Mouse (Mus musculus): ENCODE measurements at regions not wholly inside any gene's neighbourhood (a gene's known extent, or its start where the extent isn't known, plus 50 kb on each side); places are given as distances from the start of the nearest gene placed in this dataset.
"Not testable (repeated sequence)": the region's sequence is repeated elsewhere in the genome, so short reads cannot be mapped to it uniquely, and the experiment has no call there.

DNA sequence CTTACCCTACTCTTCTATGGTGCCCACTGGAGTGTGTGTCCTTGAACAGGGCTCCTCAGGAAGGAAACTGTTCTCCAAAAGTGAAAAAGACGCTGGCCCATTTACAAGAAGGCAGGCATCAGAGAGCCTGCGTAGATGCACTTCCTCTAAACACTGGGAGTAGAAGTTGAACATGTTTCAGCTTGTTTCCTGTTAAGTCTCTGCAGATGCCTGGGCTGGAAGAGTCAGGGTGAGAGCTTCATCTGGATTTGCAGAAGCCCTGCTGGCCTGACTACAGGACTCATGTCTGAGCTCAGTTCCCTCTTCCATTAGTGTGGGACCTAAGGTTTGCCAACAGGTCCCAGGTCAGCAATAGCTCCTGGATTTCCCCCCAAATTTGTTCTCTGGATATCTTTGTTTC is 54.7 kb upstream of the Nlrp1b start:
- Histone ChIP-seq H3K36me3 (ENCODE audit: control insufficient read depth, insufficient read depth, low read length) (no peaks in the 10 kb centered on the region), H3K4me3 (ENCODE audit: low read depth, low read length) (no peak overlapping the region), H3K27me3 (replicated peaks; ENCODE audit: control insufficient read depth, insufficient read depth, low read length) (no peaks in the 10 kb centered on the region), H3K4me1 (ENCODE audit: control insufficient read depth, insufficient read depth, low read length) (no peaks in the 10 kb centered on the region), H3K4me2 (ENCODE audit: low read length) (no peak overlapping the region), H3K9me3 (replicated peaks; ENCODE audit: control insufficient read depth, low read length) (no peaks in the 10 kb centered on the region), H3K27ac (ENCODE audit: low read depth, low read length) (no peak overlapping the region), H3K9ac (ENCODE audit: low read length) (no peak overlapping the region)
- no peak for DNase-seq (ENCODE audit: low spot score)
- ATAC-seq: no peak
- WGBS: 87% methylated on average over 2 of the region's 2 CpGs

DNA sequence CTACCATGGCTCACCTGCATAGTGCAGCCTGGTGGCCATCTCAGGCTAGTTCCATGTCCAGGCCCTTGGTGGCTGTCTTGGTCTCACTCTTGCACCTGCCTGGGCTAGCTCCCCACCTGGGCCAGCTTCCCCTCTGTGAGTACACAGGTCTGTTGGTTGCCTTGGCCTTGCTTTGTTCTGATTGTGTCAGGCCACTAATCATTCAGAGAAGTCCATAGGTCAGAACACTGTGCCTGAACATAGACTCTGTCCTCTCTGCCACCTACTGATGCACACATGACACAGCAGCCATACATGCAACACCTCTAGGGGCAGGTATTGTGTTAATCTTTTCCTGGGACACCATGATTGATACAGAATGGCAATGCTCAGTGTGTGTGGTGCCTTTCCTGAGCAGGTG is 57.7 kb upstream of the Nlrp1b start:
- H3K9me3 ChIP-seq (replicated peaks; ENCODE audit: control insufficient read depth, low read length); H3K4me1 ChIP-seq (ENCODE audit: control insufficient read depth, insufficient read depth, low read length); H3K4me3 ChIP-seq (ENCODE audit: low read depth, low read length); H3K9ac ChIP-seq (ENCODE audit: low read length); H3K36me3 ChIP-seq (ENCODE audit: control insufficient read depth, insufficient read depth, low read length); ATAC-seq; H3K27ac ChIP-seq (ENCODE audit: low read depth, low read length); H3K27me3 ChIP-seq (replicated peaks; ENCODE audit: control insufficient read depth, insufficient read depth, low read length); DNase-seq (ENCODE audit: low spot score); H3K4me2 ChIP-seq (ENCODE audit: low read length): not testable (repeated sequence)

DNA sequence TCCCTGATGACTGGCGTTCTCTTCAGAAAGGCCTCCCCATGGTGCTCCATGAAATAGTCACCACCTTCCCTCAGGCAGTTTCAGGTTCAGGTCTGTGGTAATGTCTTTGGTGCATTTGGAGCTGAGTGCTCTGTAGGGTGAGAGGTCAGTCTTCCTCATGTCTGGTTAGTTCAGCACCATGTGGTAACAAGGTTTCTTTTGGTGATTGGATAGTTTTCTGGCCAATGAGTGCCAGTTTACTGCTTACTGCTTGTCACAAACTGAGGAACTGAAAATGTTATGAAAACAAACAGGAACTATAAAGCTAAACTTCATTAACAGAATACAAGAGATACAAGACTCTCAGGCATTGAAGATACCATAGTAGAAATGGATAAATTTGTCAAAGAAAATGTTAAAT is 59.0 kb upstream of the Nlrp1b start:
- no peak overlapping the region for H3K4me3 ChIP-seq (ENCODE audit: low read depth, low read length)
- no peak overlapping the region for H3K27ac ChIP-seq (ENCODE audit: low read depth, low read length)
- 80% methylated on average over 1 of the region's 1 CpGs for WGBS
- ATAC-seq (no peak), DNase-seq (ENCODE audit: low spot score) (no peak)
- no peaks in the 10 kb centered on the region for H3K4me1 ChIP-seq (ENCODE audit: control insufficient read depth, insufficient read depth, low read length)
- no peak overlapping the region for H3K4me2 ChIP-seq (ENCODE audit: low read length)
- H3K9ac ChIP-seq (ENCODE audit: low read length): no peak overlapping the region
- no peaks in the 10 kb centered on the region for H3K27me3 ChIP-seq (replicated peaks; ENCODE audit: control insufficient read depth, insufficient read depth, low read length)
- no peaks in the 10 kb centered on the region for H3K9me3 ChIP-seq (replicated peaks; ENCODE audit: control insufficient read depth, low read length)
- H3K36me3 ChIP-seq (ENCODE audit: control insufficient read depth, insufficient read depth, low read length): no peaks in the 10 kb centered on the region

- H3K9ac ChIP-seq (ENCODE audit: low read length): no peak overlapping the region
- H3K4me1 ChIP-seq (ENCODE audit: control insufficient read depth, insufficient read depth, low read length): no peaks in the 10 kb centered on the region
- no peaks in the 10 kb centered on the region for H3K36me3 ChIP-seq (ENCODE audit: control insufficient read depth, insufficient read depth, low read length)
- H3K27me3 ChIP-seq (replicated peaks; ENCODE audit: control insufficient read depth, insufficient read depth, low read length): no peaks in the 10 kb centered on the region
- no peaks in the 10 kb centered on the region for H3K9me3 ChIP-seq (replicated peaks; ENCODE audit: control insufficient read depth, low read length)
- no peak for DNase-seq (ENCODE audit: low spot score)
- no peak for ATAC-seq
- no peak overlapping the region for H3K4me2 ChIP-seq (ENCODE audit: low read length)
- no peak overlapping the region for H3K27ac ChIP-seq (ENCODE audit: low read depth, low read length)
- no peak overlapping the region for H3K4me3 ChIP-seq (ENCODE audit: low read depth, low read length)
- 79% methylated on average over 1 of the region's 1 CpGs for WGBS
Observed at GRCm38 (mm10) chr11:71299479-71299878, 68.9 kb upstream of the Nlrp1b start.

DNA sequence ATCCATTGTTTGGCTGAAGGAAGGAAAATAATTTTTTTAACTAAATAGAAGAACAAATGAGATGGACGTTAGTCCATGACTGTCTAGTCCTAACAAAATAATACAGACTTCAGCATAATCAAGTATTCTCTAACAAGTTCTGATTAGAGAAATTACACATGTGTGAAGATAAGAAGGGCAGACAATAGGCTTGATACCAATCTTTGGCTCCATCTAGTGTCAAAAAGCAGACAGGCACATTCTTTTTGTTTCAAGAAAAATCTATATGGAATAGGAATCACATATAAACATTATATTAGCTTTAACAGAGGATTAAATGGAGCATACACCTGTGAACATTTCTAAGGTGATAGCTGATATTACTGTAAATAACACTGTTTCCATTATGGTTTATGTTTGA is 92.9 kb upstream of the Nlrp1b start:
- Histone ChIP-seq H3K9me3 (replicated peaks; ENCODE audit: control insufficient read depth, low read length) (no peaks in the 10 kb centered on the region), H3K9ac (ENCODE audit: low read length) (no peak overlapping the region), H3K4me1 (ENCODE audit: control insufficient read depth, insufficient read depth, low read length) (no peaks in the 10 kb centered on the region), H3K4me3 (ENCODE audit: low read depth, low read length) (no peak overlapping the region), H3K27me3 (replicated peaks; ENCODE audit: control insufficient read depth, insufficient read depth, low read length) (no peaks in the 10 kb centered on the region), H3K27ac (ENCODE audit: low read depth, low read length) (no peak overlapping the region), H3K36me3 (ENCODE audit: control insufficient read depth, insufficient read depth, low read length) (no peaks in the 10 kb centered on the region), H3K4me2 (ENCODE audit: low read length) (no peak overlapping the region)
- WGBS: 41% methylated on average over 1 of the region's 1 CpGs
- ATAC-seq: peak; percentile 26; the same call in 1 of the 2 replicates
- peak; percentile 67 for DNase-seq (ENCODE audit: low spot score)

GRCm38 (mm10) chr11:71337428-71337827 is 106.9 kb upstream of the Nlrp1b start:
- H3K4me3 ChIP-seq (ENCODE audit: low read depth, low read length): no peak overlapping the region
- DNase-seq (ENCODE audit: low spot score): peak; percentile 85
- no peaks in the 10 kb centered on the region for H3K4me1 ChIP-seq (ENCODE audit: control insufficient read depth, insufficient read depth, low read length)
- H3K9ac ChIP-seq (ENCODE audit: low read length): no peak overlapping the region
- H3K27ac ChIP-seq (ENCODE audit: low read depth, low read length): no peak overlapping the region
- H3K4me2 ChIP-seq (ENCODE audit: low read length): no peak overlapping the region
- no peaks in the 10 kb centered on the region for H3K27me3 ChIP-seq (replicated peaks; ENCODE audit: control insufficient read depth, insufficient read depth, low read length)
- ATAC-seq: no peak
- no peaks in the 10 kb centered on the region for H3K36me3 ChIP-seq (ENCODE audit: control insufficient read depth, insufficient read depth, low read length)
- H3K9me3 ChIP-seq (replicated peaks; ENCODE audit: control insufficient read depth, low read length): no peaks in the 10 kb centered on the region
- 5% methylated on average over 1 of the region's 1 CpGs for WGBS

- Histone ChIP-seq H3K4me1 (ENCODE audit: control insufficient read depth, insufficient read depth, low read length) (0 out of 2 replicates have a peak, but pooled peaks cover 2% of the 10 kb centered on the region), H3K27ac (ENCODE audit: low read depth, low read length) (no peak overlapping the region), H3K27me3 (replicated peaks; ENCODE audit: control insufficient read depth, insufficient read depth, low read length) (no peaks in the 10 kb centered on the region), H3K4me2 (ENCODE audit: low read length) (no peak overlapping the region), H3K9me3 (replicated peaks; ENCODE audit: control insufficient read depth, low read length) (no peaks in the 10 kb centered on the region), H3K36me3 (ENCODE audit: control insufficient read depth, insufficient read depth, low read length) (no peaks in the 10 kb centered on the region), H3K9ac (ENCODE audit: low read length) (no peak overlapping the region), H3K4me3 (ENCODE audit: low read depth, low read length) (no peak overlapping the region)
- DNase-seq (ENCODE audit: low spot score) (peak; percentile 80), ATAC-seq (no peak)
- WGBS: 30% methylated on average over 3 of the region's 3 CpGs
Observed at GRCm38 (mm10) chr11:71346024-71346423, 115.5 kb upstream of the Nlrp1b start.

DNA sequence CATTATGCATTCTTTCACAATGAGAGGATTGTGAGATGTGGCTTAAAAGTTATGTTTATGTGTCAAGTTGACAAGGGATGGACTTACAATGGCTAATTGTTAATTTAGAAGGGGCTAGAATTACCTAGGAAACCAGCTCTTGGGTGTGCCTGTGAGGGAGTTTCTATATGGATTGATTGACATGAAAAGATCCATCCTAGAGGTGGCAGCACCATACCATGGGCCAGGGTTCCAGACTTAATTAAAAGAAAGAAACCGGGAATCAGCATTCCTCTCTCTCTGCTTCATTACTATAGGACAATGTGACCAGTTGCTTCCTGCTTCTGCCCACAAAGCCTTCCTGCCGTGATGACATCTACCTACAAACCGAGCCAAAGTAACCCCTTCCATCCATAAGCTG is 126.6 kb upstream of the Nlrp1b start:
- Histone ChIP-seq H3K4me3 (ENCODE audit: low read depth, low read length) (no peak overlapping the region), H3K27ac (ENCODE audit: low read depth, low read length) (no peak overlapping the region), H3K27me3 (replicated peaks; ENCODE audit: control insufficient read depth, insufficient read depth, low read length) (no peaks in the 10 kb centered on the region), H3K4me2 (ENCODE audit: low read length) (no peak overlapping the region), H3K9ac (ENCODE audit: low read length) (no peak overlapping the region), H3K4me1 (ENCODE audit: control insufficient read depth, insufficient read depth, low read length) (0 out of 2 replicates have a peak, but pooled peaks cover 4% of the 10 kb centered on the region), H3K9me3 (replicated peaks; ENCODE audit: control insufficient read depth, low read length) (no peaks in the 10 kb centered on the region), H3K36me3 (ENCODE audit: control insufficient read depth, insufficient read depth, low read length) (no peaks in the 10 kb centered on the region)
- DNase-seq (ENCODE audit: low spot score) (peak; percentile 44), ATAC-seq (no peak)
- whole genome bisulfite sequencing: 5% methylated on average over 3 of the region's 3 CpGs

GRCm38 (mm10) chr11:71360856-71361255 is 130.3 kb upstream of the Nlrp1b start:
- no peak overlapping the region for H3K9ac ChIP-seq (ENCODE audit: low read length)
- WGBS: 74% methylated on average over 5 of the region's 5 CpGs
- H3K36me3 ChIP-seq (ENCODE audit: control insufficient read depth, insufficient read depth, low read length): no peaks in the 10 kb centered on the region
- no peaks in the 10 kb centered on the region for H3K9me3 ChIP-seq (replicated peaks; ENCODE audit: control insufficient read depth, low read length)
- no peaks in the 10 kb centered on the region for H3K27me3 ChIP-seq (replicated peaks; ENCODE audit: control insufficient read depth, insufficient read depth, low read length)
- H3K4me1 ChIP-seq (ENCODE audit: control insufficient read depth, insufficient read depth, low read length): no peaks in the 10 kb centered on the region
- H3K27ac ChIP-seq (ENCODE audit: low read depth, low read length): no peak overlapping the region
- DNase-seq (ENCODE audit: low spot score) (no peak), ATAC-seq (no peak)
- no peak overlapping the region for H3K4me3 ChIP-seq (ENCODE audit: low read depth, low read length)
- no peak overlapping the region for H3K4me2 ChIP-seq (ENCODE audit: low read length)

Data from forebrain, embryonic 14.5 days (tissue).